Mouse (Mus musculus) stomach, postnatal 0 days (tissue): ENCODE data around the gene Vps37c. TPM values are rescaled to one million over a fixed set of nuclear protein-coding genes. Genes with fewer than 3 reads are reported as not detected.

Experiments
- ATAC-seq: fragments of 200-750 bp; cut with Nextera tagmentation; 2 replicates; pipeline ENCODE4 v1.8.0; 2017; ENCODE audit not compliant: low FRiP score, low TSS enrichment
- DNase-seq: peaks from one replicate; pipeline ENCODE4 v3.0.0-alpha.2; 2016; ENCODE audit warnings: low spot score
- H3K27ac ChIP-seq: fragments of 300-500 bp; sonication (generic); replicated peaks from 2 replicates; pipeline ENCODE4 v1.5.1; 2014; ENCODE audit warnings: mild to moderate bottlenecking, control low read depth
- H3K27me3 ChIP-seq: fragments of 300-500 bp; sonication (generic); 2 replicates; pipeline ENCODE4 v1.6.1; 2014; ENCODE audit warnings: low read length; ENCODE audit not compliant: control insufficient read depth, insufficient read depth
- H3K36me3 ChIP-seq: fragments of 300-500 bp; sonication (generic); 2 replicates; pipeline ENCODE4 v1.6.1; 2014; ENCODE audit warnings: low read length, mixed read lengths; ENCODE audit not compliant: control insufficient read depth, insufficient read depth
- H3K4me1 ChIP-seq: fragments of 300-500 bp; sonication (generic); replicated peaks from 2 replicates; pipeline ENCODE4 v1.6.1; 2014; ENCODE audit warnings: antibody characterized with exemption; ENCODE audit not compliant: control insufficient read depth, insufficient read depth
- H3K4me2 ChIP-seq: fragments of 300-500 bp; sonication (generic); replicated peaks from 2 replicates; pipeline ENCODE4 v1.6.1; 2014; ENCODE audit warnings: low read depth, mild to moderate bottlenecking, control low read depth, moderate library complexity
- H3K4me3 ChIP-seq: fragments of 300-500 bp; sonication (generic); 2 replicates; pipeline ENCODE4 v1.5.1; 2014; ENCODE audit warnings: low read depth, low read length, control low read depth
- H3K9ac ChIP-seq: fragments of 300-500 bp; sonication (generic); 2 replicates; pipeline ENCODE4 v1.6.1; 2014; ENCODE audit warnings: mild to moderate bottlenecking, low read length, control low read depth, mixed read lengths
- H3K9me3 ChIP-seq: fragments of 300-500 bp; sonication (generic); 2 replicates; pipeline ENCODE4 v1.6.1; 2016; ENCODE audit warnings: low read length; ENCODE audit not compliant: control insufficient read depth
- CTCF ChIP-seq: IDR thresholded peaks from 2 replicates; pipeline ENCODE4 v1.5.1; 2016; ENCODE audit warnings: antibody characterized with exemption, low read depth, mild to moderate bottlenecking, moderate library complexity
- EP300 ChIP-seq: optimal IDR thresholded peaks from 2 replicates; pipeline ENCODE3; 2016; ENCODE audit warnings: antibody characterized with exemption
- WGBS: fragments of 180-500 bp; shearing (Covaris S2); extraction: QIAGEN DNeasy Blood & Tissue Kit; methylation state at CpG from one replicate; pipeline ENCODE4 v1.1.7; 2014; 5-methylcytosine and 5-hydroxymethylcytosine counted together
- polyA plus RNA-seq: library from polyadenylated mRNA; unstranded; fragments of >200 nt; fragmentation: Nextera tagmentation; extraction: Ambion mirVana; gene quantifications from 2 replicates; pipeline ENCODE4 v1.2.1, GENCODE M21; 2015

Vps37c gene
- polyA plus RNA-seq, 1 experiment from 2014 or later, result 48.6 TPM

DNA sequence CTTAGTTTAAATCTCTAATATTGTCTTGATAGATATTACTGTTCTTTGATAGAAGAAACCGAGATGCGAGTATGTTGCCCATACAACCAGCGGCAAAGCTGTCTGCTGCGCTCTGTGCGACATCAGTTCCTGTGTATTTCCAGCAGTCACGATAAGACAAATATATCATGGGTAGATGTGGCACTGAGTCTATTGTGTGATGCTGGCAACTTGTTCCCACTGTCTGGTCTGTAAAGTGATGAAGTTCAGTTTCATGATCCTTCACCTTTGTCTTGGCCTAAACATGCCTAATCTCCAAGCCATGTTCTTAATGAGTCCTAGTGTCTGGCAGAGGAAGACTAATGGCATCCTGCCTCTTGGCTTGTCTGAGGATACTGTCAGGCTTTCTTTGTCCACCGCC is 44.2 kb downstream of the Vps37c start:
- Histone ChIP-seq H3K36me3 (no peaks in the 10 kb centered on the region), H3K27ac (no peak overlapping the region), H3K9ac (no peak overlapping the region), H3K4me3 (no peak overlapping the region), H3K4me1 (no peaks in the 10 kb centered on the region), H3K9me3 (no peaks in the 10 kb centered on the region), H3K27me3 (no peaks in the 10 kb centered on the region), H3K4me2 (no peak overlapping the region)
- WGBS, result 90% methylated on average over 7 of the region's 7 CpGs
- ATAC-seq (no peak), DNase-seq (no peak)
- no peak for TF ChIP-seq EP300
- TF ChIP-seq CTCF, result no peak

DNA sequence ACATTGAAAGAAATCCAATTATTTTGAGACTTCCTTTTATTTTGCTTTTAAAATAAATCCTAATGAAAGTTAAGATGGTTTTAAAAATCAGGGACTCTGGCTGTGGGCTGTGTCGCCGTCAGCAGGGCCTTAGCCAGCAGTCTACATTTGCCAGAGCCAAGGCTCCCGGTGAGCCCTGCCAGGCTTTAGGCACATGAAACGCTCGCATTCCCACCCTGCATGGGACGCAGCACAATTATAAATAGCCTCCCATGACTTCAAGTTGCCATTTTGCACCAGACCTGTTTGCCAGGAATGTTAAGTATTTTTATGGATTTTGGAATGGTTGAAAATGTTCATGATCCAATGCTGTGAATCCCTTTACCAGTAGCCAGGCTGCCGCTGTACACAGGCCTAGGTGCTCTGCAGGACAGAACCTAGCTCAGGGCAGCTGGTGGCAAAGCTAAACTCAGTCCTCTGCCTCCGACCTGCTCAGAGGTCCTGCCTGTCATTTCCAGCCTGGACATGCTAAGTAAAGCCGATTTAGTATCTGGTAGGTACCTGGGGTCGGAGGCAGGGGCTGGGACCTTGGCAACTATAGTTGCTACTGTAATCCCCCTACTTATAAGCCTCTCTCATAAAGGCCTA is 45.1 kb downstream of the Vps37c start:
- Histone ChIP-seq H3K4me3 (no peak overlapping the region), H3K9ac (no peak overlapping the region), H3K4me2 (no peak overlapping the region), H3K36me3 (no peaks in the 10 kb centered on the region), H3K4me1 (no peaks in the 10 kb centered on the region), H3K9me3 (no peaks in the 10 kb centered on the region), H3K27me3 (no peaks in the 10 kb centered on the region), H3K27ac (no peak overlapping the region)
- DNase-seq (no peak), ATAC-seq (no peak)
- 70% methylated on average over 10 of the region's 10 CpGs for WGBS
- TF ChIP-seq EP300 (no peak), CTCF (no peak)

- ATAC-seq, result no peak
- no peaks in the 10 kb centered on the region for H3K27me3 ChIP-seq
- H3K4me3 ChIP-seq, result no peak overlapping the region
- WGBS, result 82% methylated on average over 7 of the region's 7 CpGs
- TF ChIP-seq CTCF, result no peak
- no peak for TF ChIP-seq EP300
- no peaks in the 10 kb centered on the region for H3K36me3 ChIP-seq
- H3K4me1 ChIP-seq, result no peaks in the 10 kb centered on the region
- H3K9me3 ChIP-seq, result no peaks in the 10 kb centered on the region
- no peak overlapping the region for H3K9ac ChIP-seq
- H3K27ac ChIP-seq, result no peak overlapping the region
- H3K4me2 ChIP-seq, result no peak overlapping the region
- DNase-seq, result no peak
Measured at GRCm38 (mm10) chr19:10734554-10734953, 46.0 kb downstream of the Vps37c start.

DNA sequence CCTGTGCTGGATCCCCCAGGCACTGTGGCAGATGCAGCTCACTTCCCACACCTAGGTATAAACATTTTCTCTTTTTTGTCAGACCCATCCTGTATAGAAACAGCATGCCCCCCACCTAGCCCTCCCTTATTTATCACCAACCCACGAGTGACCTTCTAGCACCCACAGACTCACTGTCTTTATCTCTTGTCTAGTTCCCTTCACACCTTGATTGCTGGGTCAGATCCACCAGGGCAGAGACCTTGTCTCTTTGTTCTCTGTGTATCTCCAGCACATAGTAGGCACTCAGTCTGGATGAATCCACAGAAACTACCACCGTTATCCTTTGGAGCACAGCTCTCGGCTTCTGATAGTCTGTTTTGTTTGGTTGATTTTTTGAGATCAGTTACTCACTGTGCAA is 46.5 kb downstream of the Vps37c start:
- no peak for ATAC-seq
- TF ChIP-seq CTCF, result no peak
- TF ChIP-seq EP300, result no peak
- 85% methylated on average over 3 of the region's 3 CpGs for WGBS

GRCm38 (mm10) chr19:10735861-10736260 is 47.3 kb downstream of the Vps37c start:
- ATAC-seq (no peak), DNase-seq (no peak)
- no peaks in the 10 kb centered on the region for H3K27me3 ChIP-seq
- no peak overlapping the region for H3K27ac ChIP-seq
- TF ChIP-seq EP300 (no peak), CTCF (no peak)
- H3K36me3 ChIP-seq, result no peaks in the 10 kb centered on the region
- no peak overlapping the region for H3K4me2 ChIP-seq
- no peak overlapping the region for H3K9ac ChIP-seq
- H3K9me3 ChIP-seq, result no peaks in the 10 kb centered on the region
- H3K4me3 ChIP-seq, result no peak overlapping the region
- H3K4me1 ChIP-seq, result no peaks in the 10 kb centered on the region
- WGBS, result 93% methylated on average over 7 of the region's 7 CpGs

More for the DNA sequence above, 46.5 kb downstream of the Vps37c start:
- no peak overlapping the region for H3K4me3 ChIP-seq
- no peak for DNase-seq
- no peaks in the 10 kb centered on the region for H3K36me3 ChIP-seq
- H3K9ac ChIP-seq, result no peak overlapping the region
- H3K27ac ChIP-seq, result no peak overlapping the region
- no peaks in the 10 kb centered on the region for H3K4me1 ChIP-seq
- H3K27me3 ChIP-seq, result no peaks in the 10 kb centered on the region
- no peaks in the 10 kb centered on the region for H3K9me3 ChIP-seq
- H3K4me2 ChIP-seq, result no peak overlapping the region

DNA sequence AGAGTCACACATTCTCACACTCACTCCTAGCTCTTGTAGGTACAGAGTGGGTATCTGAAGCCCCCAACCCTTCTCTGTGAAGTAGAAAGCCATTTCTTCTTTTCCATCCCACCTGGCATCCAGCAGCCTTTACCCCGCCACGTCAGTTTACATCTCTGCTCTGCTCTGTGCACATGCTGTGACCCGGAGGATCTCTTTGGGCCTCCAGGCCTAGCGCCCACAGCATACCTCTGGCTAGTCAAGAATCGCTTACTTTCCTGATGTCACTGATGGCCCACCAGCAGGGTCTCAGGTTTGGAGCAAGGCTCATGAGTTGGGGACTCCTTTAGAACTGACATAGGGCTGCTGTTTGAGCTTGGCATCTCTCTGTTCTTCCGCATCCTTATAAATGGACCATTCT is 49.5 kb downstream of the Vps37c start:
- Histone ChIP-seq H3K27me3 (no peaks in the 10 kb centered on the region), H3K27ac (no peak overlapping the region), H3K9ac (no peak overlapping the region), H3K36me3 (no peaks in the 10 kb centered on the region), H3K4me1 (no peaks in the 10 kb centered on the region), H3K4me2 (no peak overlapping the region), H3K4me3 (no peak overlapping the region), H3K9me3 (no peaks in the 10 kb centered on the region)
- ATAC-seq (no peak), DNase-seq (no peak)
- 91% methylated on average over 6 of the region's 6 CpGs for WGBS
- no peak for TF ChIP-seq CTCF
- no peak for TF ChIP-seq EP300
